Mouse (Mus musculus) small intestine, adult 2 months (tissue): ENCODE results near the gene Cyct. TPM values are rescaled to one million over a fixed set of nuclear protein-coding genes. Genes with fewer than 3 reads are reported as not detected.
A peak's percentile ranks its signal among the peaks of the same experiment; 100 is the strongest.

Source experiments
- H3K27ac ChIP-seq: fragments of 200-500 bp; 2 replicates; pipeline ENCODE4 v1.5.1; 2012; ENCODE audit warnings: low read depth, low read length, control low read depth, inconsistent platforms; ENCODE audit not compliant: insufficient read depth
- H3K27me3 ChIP-seq: fragments of 200-500 bp; 2 replicates; pipeline ENCODE4 v1.6.1; 2012; ENCODE audit warnings: mild to moderate bottlenecking, moderate library complexity, low read length, inconsistent platforms; ENCODE audit not compliant: control insufficient read depth, insufficient read depth
- H3K36me3 ChIP-seq: fragments of 200-500 bp; 2 replicates; pipeline ENCODE4 v1.6.1; 2012; ENCODE audit warnings: mild to moderate bottlenecking, low read length, control low read depth, inconsistent platforms; ENCODE audit not compliant: control insufficient read depth, insufficient read depth
- H3K4me1 ChIP-seq: fragments of 200-500 bp; 2 replicates; pipeline ENCODE4 v1.6.1; 2012; ENCODE audit warnings: low read length, inconsistent platforms, mixed read lengths; ENCODE audit not compliant: control insufficient read depth, insufficient read depth, insufficient read length
- H3K4me3 ChIP-seq: fragments of 200-500 bp; 2 replicates; pipeline ENCODE4 v1.5.1; 2012; ENCODE audit warnings: low read depth, mild to moderate bottlenecking, control low read depth, inconsistent platforms, low read length, moderate library complexity
- CTCF ChIP-seq: fragments of 200-500 bp; IDR thresholded peaks from 2 replicates; pipeline ENCODE4 v1.5.1; 2012; ENCODE audit warnings: low read depth, mild to moderate bottlenecking, control low read depth, inconsistent platforms, low read length, moderate library complexity, mixed read lengths; ENCODE audit not compliant: insufficient replicate concordance, insufficient read length; ENCODE audit errors: extremely low read depth
- POLR2A ChIP-seq: fragments of 200-500 bp; IDR thresholded peaks from 2 replicates; pipeline ENCODE4 v1.6.1; 2012; ENCODE audit warnings: low read depth, mild to moderate bottlenecking, control low read depth, inconsistent platforms, low read length, moderate library complexity
- WGBS: fragments of 180-500 bp; shearing (Covaris S2); methylation state at CpG from one replicate; pipeline ENCODE4 v1.1.7; 2018; 5-methylcytosine and 5-hydroxymethylcytosine counted together
- polyA plus RNA-seq: library from polyadenylated mRNA; depleted of rRNA; stranded (reverse); fragments of >200 nt; gene quantifications from 2 replicates; pipeline ENCODE4 v1.2.3, GENCODE M21; 2012

The Cyct gene
- polyA plus RNA-seq, 1 experiment: 0.28 TPM

GRCm38 (mm10) chr2:76386531-76386930 lies 26.3 kb upstream of the Cyct start:
- Histone ChIP-seq H3K4me3 (no peak overlapping the region), H3K36me3 (peaks cover 42% of the 10 kb centered on the region), H3K27me3 (no peaks in the 10 kb centered on the region), H3K4me1 (no peaks in the 10 kb centered on the region), H3K27ac (no peak overlapping the region)
- TF ChIP-seq POLR2A: no peak
- no peak for TF ChIP-seq CTCF

- 96% methylated on average over 19 of the region's 19 CpGs for WGBS
- TF ChIP-seq CTCF (no peak), POLR2A (no peak)
- H3K36me3 ChIP-seq: peaks cover 67% of the 10 kb centered on the region
Measured at GRCm38 (mm10) chr2:76378646-76379045, 18.4 kb upstream of the Cyct start.

GRCm38 (mm10) chr2:76374544-76375206 lies 14.4 kb upstream of the Cyct start:
- no peaks in the 10 kb centered on the region for H3K27me3 ChIP-seq
- WGBS: 88% methylated on average over 6 of the region's 6 CpGs
- TF ChIP-seq CTCF: no peak
- TF ChIP-seq POLR2A: no peak
- no peak overlapping the region for H3K4me3 ChIP-seq
- no peak overlapping the region for H3K27ac ChIP-seq
- H3K36me3 ChIP-seq: peaks cover 52% of the 10 kb centered on the region
- peaks cover 7% of the 10 kb centered on the region for H3K4me1 ChIP-seq

More at GRCm38 (mm10) chr2:76378646-76379045, 18.4 kb upstream of the Cyct start:
- Histone ChIP-seq H3K4me3 (no peak overlapping the region), H3K4me1 (no peaks in the 10 kb centered on the region), H3K27me3 (no peaks in the 10 kb centered on the region), H3K27ac (no peak overlapping the region)

- Histone ChIP-seq H3K27ac (peak overlapping the region; percentile 50; the same call in 1 of the 2 replicates), H3K36me3 (peaks cover 31% of the 10 kb centered on the region), H3K27me3 (no peaks in the 10 kb centered on the region), H3K4me3 (no peak overlapping the region), H3K4me1 (peaks cover 19% of the 10 kb centered on the region)
- TF ChIP-seq CTCF (no peak), POLR2A (no peak)
- WGBS: 47% methylated on average over 4 of the region's 4 CpGs
Measured at GRCm38 (mm10) chr2:76372244-76372643, 12.0 kb upstream of the Cyct start.

- TF ChIP-seq POLR2A (no peak), CTCF (no peak)
- Histone ChIP-seq H3K27me3 (no peaks in the 10 kb centered on the region), H3K4me1 (peaks cover 19% of the 10 kb centered on the region), H3K36me3 (peaks cover 21% of the 10 kb centered on the region), H3K27ac (peak overlapping the region; percentile 93), H3K4me3 (peak overlapping the region; percentile 94)
- WGBS: 1% methylated on average over 7 of the region's 7 CpGs
Measured at GRCm38 (mm10) chr2:76370656-76370922, 10.3 kb upstream of the Cyct start.

- under 1% methylated on average over 61 of the region's 61 CpGs for WGBS
- H3K27me3 ChIP-seq: no peaks in the 10 kb centered on the region
- H3K36me3 ChIP-seq: peaks cover 18% of the 10 kb centered on the region
- no peak; the same call in 1 of the 2 replicates for TF ChIP-seq POLR2A
- peak; percentile 86 for TF ChIP-seq CTCF
- peak within 1 kb of the TSS; percentile 94 for H3K4me3 ChIP-seq
- peaks cover 19% of the 10 kb centered on the region for H3K4me1 ChIP-seq
- peak within 1 kb of the TSS; percentile 93 for H3K27ac ChIP-seq
Measured at GRCm38 (mm10) chr2:76369821-76370655, 9.8 kb upstream of the Cyct start, which contains the start of gene Rbm45. Gene Rbm45 (plus strand): TSS chr2:76369984.

- Histone ChIP-seq H3K4me1 (peaks cover 19% of the 10 kb centered on the region), H3K36me3 (peaks cover 12% of the 10 kb centered on the region), H3K27ac (peak overlapping the region; percentile 77), H3K4me3 (no peak overlapping the region), H3K27me3 (no peaks in the 10 kb centered on the region)
- no peak for TF ChIP-seq POLR2A
- no peak for TF ChIP-seq CTCF
- 54% methylated on average over 13 of the region's 13 CpGs for WGBS
Measured at GRCm38 (mm10) chr2:76368861-76369660, 8.8 kb upstream of the Cyct start.
